Mouse (Mus musculus) splenic B cell, adult 2 months (primary cell): ENCODE measurements around the gene Olfr1351.
"Not testable (repeated sequence)": the region's sequence is repeated elsewhere in the genome, so short reads cannot be mapped to it uniquely, and the experiment has no call there.

Source experiments
- DNase-seq: peaks from one replicate; pipeline ENCODE4 v3.0.0-alpha.2; 2011; ENCODE audit warnings: low read depth, low spot score
- H3K27me3 ChIP-seq: 2 replicates; pipeline ENCODE4 v1.6.1; 2012; ENCODE audit warnings: mild to moderate bottlenecking, low read length, moderate library complexity, mixed read lengths; ENCODE audit not compliant: control insufficient read depth, poor library complexity, insufficient read depth, severe bottlenecking
- H3K36me3 ChIP-seq: 2 replicates; pipeline ENCODE4 v1.6.1; 2012; ENCODE audit warnings: mild to moderate bottlenecking, low read length, moderate library complexity, mixed read lengths; ENCODE audit not compliant: control insufficient read depth, poor library complexity, insufficient read depth, severe bottlenecking

The Olfr1351 gene

DNA sequence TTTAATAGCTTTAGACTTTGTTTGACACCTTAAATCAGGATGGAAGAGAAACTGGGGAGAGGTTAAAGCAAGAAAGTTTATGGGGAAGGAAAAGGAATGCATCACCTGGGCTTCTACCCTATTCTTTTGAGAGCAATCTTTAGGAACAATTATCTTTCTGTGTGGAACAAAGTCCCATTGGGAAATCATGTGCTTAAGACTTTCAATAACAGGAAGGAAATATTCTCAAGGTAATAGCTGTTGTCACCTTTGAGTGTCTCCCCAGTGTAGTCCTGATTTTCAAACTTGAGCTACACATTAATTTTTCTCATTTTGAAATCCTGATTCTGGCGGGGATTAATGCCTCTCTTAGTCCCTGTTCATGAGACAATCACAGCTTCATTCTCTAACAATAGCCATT, at the start of gene Olfr1351:
TSS of gene Olfr1351 (plus strand) at position 301 of the 400 bp plus-strand sequence.
- no peaks in the 10 kb centered on the region for H3K27me3 ChIP-seq
- no peak for DNase-seq
- no peaks in the 10 kb centered on the region for H3K36me3 ChIP-seq

DNA sequence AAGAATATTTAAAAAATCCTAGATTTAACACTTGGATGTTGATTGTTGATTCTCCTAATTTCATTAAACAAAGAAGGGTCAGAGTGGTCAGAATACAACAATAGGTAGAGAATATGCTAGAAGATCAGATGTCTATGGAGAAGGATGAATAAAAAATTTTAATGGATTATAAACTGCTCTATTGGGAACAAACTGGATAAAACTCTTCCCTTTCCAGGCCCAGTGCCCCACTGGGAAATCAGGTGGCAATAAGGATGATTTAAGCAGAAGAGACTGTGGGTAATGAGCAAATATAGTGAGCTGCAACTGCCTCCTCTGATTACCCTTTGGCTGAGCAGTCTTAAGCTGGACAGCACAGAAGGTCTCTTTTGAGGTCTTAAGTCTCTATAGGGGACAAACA, 49.3 kb upstream of the Olfr1351 start, which contains the start of gene Olfr1353:
TSS of gene Olfr1353 (plus strand) at position 301 of the 400 bp plus-strand sequence.
- not testable (repeated sequence) for H3K36me3 ChIP-seq, DNase-seq, H3K27me3 ChIP-seq

DNA sequence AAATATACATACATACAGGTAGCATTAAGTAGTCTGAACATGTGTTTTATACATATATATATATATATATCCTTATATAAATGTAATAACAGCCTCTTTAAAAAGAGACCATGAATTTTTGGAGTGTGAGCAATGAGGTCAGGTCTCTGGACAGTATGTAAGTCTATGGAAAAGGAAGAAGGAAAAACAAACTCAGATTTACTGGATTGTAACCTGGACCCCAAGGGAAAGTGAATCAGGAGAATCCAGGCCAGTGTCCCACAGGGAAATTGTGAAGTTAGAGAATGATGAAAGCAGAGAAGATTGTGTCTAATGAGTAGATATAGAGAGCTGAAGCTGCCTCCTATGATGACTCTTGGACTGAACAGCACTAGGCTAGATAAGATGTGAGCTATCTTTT, 31.5 kb upstream of the Olfr1351 start, which contains the start of gene Olfr1352:
TSS of gene Olfr1352 (plus strand) at position 301 of the 400 bp plus-strand sequence.
- no peaks in the 10 kb centered on the region for H3K36me3 ChIP-seq
- no peaks in the 10 kb centered on the region for H3K27me3 ChIP-seq
- no peak for DNase-seq

DNA sequence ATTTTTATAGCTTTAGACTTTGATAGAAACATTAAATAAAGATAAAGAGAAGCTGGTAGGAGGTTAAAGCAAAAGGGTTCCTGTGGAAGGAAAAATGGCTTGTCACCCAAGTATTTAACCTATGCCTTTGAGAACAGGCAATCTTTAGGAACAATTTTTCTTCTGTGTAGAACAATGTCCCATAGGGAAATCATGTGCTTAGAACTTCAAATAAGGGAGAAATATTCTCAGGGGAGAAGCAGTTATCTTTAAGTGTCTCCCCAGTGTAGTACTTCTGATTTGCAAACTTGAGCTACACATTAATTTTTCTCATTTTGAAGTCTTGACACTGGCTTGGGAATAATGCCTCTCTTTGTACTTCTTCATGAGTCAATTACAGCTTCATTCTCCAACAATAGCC, 16.2 kb downstream of the Olfr1351 start, which contains the start of gene Olfr57:
TSS of gene Olfr57 (plus strand) at position 301 of the 400 bp plus-strand sequence.
- DNase-seq, result no peak
- Histone ChIP-seq H3K27me3 (no peaks in the 10 kb centered on the region), H3K36me3 (no peaks in the 10 kb centered on the region)

DNA sequence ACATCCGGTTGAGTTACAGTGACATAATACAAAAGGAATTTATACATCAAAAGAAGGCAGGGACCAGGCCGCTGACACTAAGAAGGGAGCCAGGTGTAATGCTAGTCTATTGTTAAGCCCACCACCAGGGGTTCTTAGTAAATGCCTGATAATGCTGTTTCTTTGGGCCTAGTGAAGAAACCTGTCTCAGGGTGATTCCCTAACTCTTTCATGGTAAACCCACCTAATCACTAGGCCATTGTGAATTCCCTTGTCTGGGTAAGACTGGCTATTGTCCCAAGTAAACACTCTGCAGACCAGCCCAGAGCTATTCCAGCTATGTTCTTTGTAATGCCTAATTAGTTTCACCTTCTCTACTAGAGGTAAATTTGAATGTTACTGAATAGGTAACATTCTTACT, 30.2 kb downstream of the Olfr1351 start:
- H3K36me3 ChIP-seq, H3K27me3 ChIP-seq, DNase-seq: not testable (repeated sequence)

DNA sequence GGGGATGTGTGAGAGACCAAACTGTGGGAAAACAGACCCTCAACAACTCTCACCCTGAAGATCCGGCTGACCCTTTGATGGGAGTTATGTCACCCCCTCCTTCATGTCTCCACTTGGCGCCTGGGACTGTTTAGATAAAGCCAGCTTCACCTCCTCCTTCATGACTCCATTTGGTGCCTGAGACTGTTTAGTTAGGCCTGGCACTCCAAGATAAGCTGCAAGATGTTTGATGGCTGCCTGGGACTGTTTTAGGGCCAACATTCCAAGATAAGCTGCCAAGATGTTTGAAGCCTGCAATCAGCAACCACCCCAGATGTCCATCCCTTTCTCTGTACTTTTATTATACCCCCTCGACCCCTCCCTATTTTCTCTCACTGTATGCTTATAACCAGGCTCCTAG, 45.1 kb downstream of the Olfr1351 start:
- not testable (repeated sequence) for H3K36me3 ChIP-seq, DNase-seq, H3K27me3 ChIP-seq
